Mouse (Mus musculus): ENCODE data around the gene Dtx3. TPM values are rescaled to one million over a fixed set of nuclear protein-coding genes. Genes with fewer than 3 reads are reported as not detected.

Gene Dtx3
- 93.8 and 108 TPM in 2 replicates for polyA plus RNA-seq (2014; fragmentation: Nextera tagmentation; extraction: Ambion mirVana)

- Histone ChIP-seq H3K27me3 (ENCODE audit: control insufficient read depth, insufficient read depth, low read length) (no peaks in the 10 kb centered on the region), H3K4me3 (ENCODE audit: low read depth, low read length) (peak within 1 kb of the TSS; percentile 82), H3K4me2 (ENCODE audit: low read depth, low read length) (peak within 1 kb of the TSS; percentile 85), H3K36me3 (replicated peaks; ENCODE audit: control insufficient read depth, insufficient read depth, low read depth, low read length) (no peaks in the 10 kb centered on the region; the same call in none of the 2 replicates), H3K9ac (replicated peaks; ENCODE audit: low read length) (peak within 1 kb of the TSS; percentile 91), H3K4me1 (ENCODE audit: control insufficient read depth, insufficient read depth, low read length) (peaks cover 5% of the 10 kb centered on the region), H3K9me3 (replicated peaks; ENCODE audit: control insufficient read depth, low read length) (no peaks in the 10 kb centered on the region), H3K27ac (replicated peaks; ENCODE audit: low read depth, low read length) (peak within 1 kb of the TSS; percentile 87)
- under 1% methylated on average over 42 of the region's 47 CpGs for WGBS
- DNase-seq (ENCODE audit: low spot score): peak; percentile 63
- ATAC-seq (replicated peaks; ENCODE audit: insufficient number of reproducible peaks, low FRiP score, low TSS enrichment, low read depth): peak; percentile 15; the same call in 1 of the 2 replicates
Measured at GRCm38 (mm10) chr10:127195328-127196129, at the start of gene Dtx3. Gene Dtx3 (minus strand): TSS chr10:127195728.

GRCm38 (mm10) chr10:127238241-127238824 is 42.8 kb upstream of the Dtx3 start:
- H3K36me3 ChIP-seq (replicated peaks; ENCODE audit: control insufficient read depth, insufficient read depth, low read depth, low read length): no peaks in the 10 kb centered on the region; the same call in 1 of the 2 replicates
- DNase-seq (ENCODE audit: low spot score): no peak
- no peak for ATAC-seq (replicated peaks; ENCODE audit: insufficient number of reproducible peaks, low FRiP score, low TSS enrichment, low read depth)
- H3K4me1 ChIP-seq (ENCODE audit: control insufficient read depth, insufficient read depth, low read length): no peaks in the 10 kb centered on the region; the same call in 1 of the 2 replicates
- H3K9ac ChIP-seq (replicated peaks; ENCODE audit: low read length): no peak overlapping the region
- H3K27me3 ChIP-seq (ENCODE audit: control insufficient read depth, insufficient read depth, low read length): no peaks in the 10 kb centered on the region
- no peak overlapping the region for H3K4me3 ChIP-seq (ENCODE audit: low read depth, low read length)
- no peak overlapping the region for H3K27ac ChIP-seq (replicated peaks; ENCODE audit: low read depth, low read length)
- no peaks in the 10 kb centered on the region for H3K9me3 ChIP-seq (replicated peaks; ENCODE audit: control insufficient read depth, low read length)
- no peak overlapping the region for H3K4me2 ChIP-seq (ENCODE audit: low read depth, low read length)
- 68% methylated on average over 18 of the region's 18 CpGs for WGBS

GRCm38 (mm10) chr10:127236541-127236940 is 41.0 kb upstream of the Dtx3 start:
- Histone ChIP-seq H3K4me3 (ENCODE audit: low read depth, low read length) (no peak overlapping the region), H3K27ac (replicated peaks; ENCODE audit: low read depth, low read length) (no peak overlapping the region), H3K9me3 (replicated peaks; ENCODE audit: control insufficient read depth, low read length) (no peaks in the 10 kb centered on the region), H3K36me3 (replicated peaks; ENCODE audit: control insufficient read depth, insufficient read depth, low read depth, low read length) (no peaks in the 10 kb centered on the region; the same call in 1 of the 2 replicates), H3K4me2 (ENCODE audit: low read depth, low read length) (no peak overlapping the region), H3K9ac (replicated peaks; ENCODE audit: low read length) (no peak overlapping the region), H3K4me1 (ENCODE audit: control insufficient read depth, insufficient read depth, low read length) (no peaks in the 10 kb centered on the region; the same call in 1 of the 2 replicates), H3K27me3 (ENCODE audit: control insufficient read depth, insufficient read depth, low read length) (no peaks in the 10 kb centered on the region)
- DNase-seq (ENCODE audit: low spot score) (peak; percentile 50), ATAC-seq (replicated peaks; ENCODE audit: insufficient number of reproducible peaks, low FRiP score, low TSS enrichment, low read depth) (peak; percentile 44)
- 28% methylated on average over 9 of the region's 9 CpGs for WGBS

- no peak overlapping the region for H3K27ac ChIP-seq (replicated peaks; ENCODE audit: low read depth, low read length)
- H3K9ac ChIP-seq (replicated peaks; ENCODE audit: low read length): no peak overlapping the region
- H3K36me3 ChIP-seq (replicated peaks; ENCODE audit: control insufficient read depth, insufficient read depth, low read depth, low read length): no peaks in the 10 kb centered on the region
- ATAC-seq (replicated peaks; ENCODE audit: insufficient number of reproducible peaks, low FRiP score, low TSS enrichment, low read depth) (no peak), DNase-seq (ENCODE audit: low spot score) (no peak)
- H3K27me3 ChIP-seq (ENCODE audit: control insufficient read depth, insufficient read depth, low read length): no peaks in the 10 kb centered on the region
- 71% methylated on average over 9 of the region's 9 CpGs for WGBS
- no peaks in the 10 kb centered on the region for H3K9me3 ChIP-seq (replicated peaks; ENCODE audit: control insufficient read depth, low read length)
- no peak overlapping the region for H3K4me2 ChIP-seq (ENCODE audit: low read depth, low read length)
- no peaks in the 10 kb centered on the region; the same call in 1 of the 2 replicates for H3K4me1 ChIP-seq (ENCODE audit: control insufficient read depth, insufficient read depth, low read length)
- H3K4me3 ChIP-seq (ENCODE audit: low read depth, low read length): no peak overlapping the region
Measured at GRCm38 (mm10) chr10:127233141-127233540, 37.6 kb upstream of the Dtx3 start.

- no peaks in the 10 kb centered on the region for H3K36me3 ChIP-seq (replicated peaks; ENCODE audit: control insufficient read depth, insufficient read depth, low read depth, low read length)
- no peak overlapping the region for H3K9ac ChIP-seq (replicated peaks; ENCODE audit: low read length)
- H3K27me3 ChIP-seq (ENCODE audit: control insufficient read depth, insufficient read depth, low read length): no peaks in the 10 kb centered on the region
- no peak overlapping the region for H3K27ac ChIP-seq (replicated peaks; ENCODE audit: low read depth, low read length)
- WGBS: 82% methylated on average over 14 of the region's 14 CpGs
- ATAC-seq (replicated peaks; ENCODE audit: insufficient number of reproducible peaks, low FRiP score, low TSS enrichment, low read depth): no peak
- H3K4me1 ChIP-seq (ENCODE audit: control insufficient read depth, insufficient read depth, low read length): no peaks in the 10 kb centered on the region; the same call in 1 of the 2 replicates
- no peak overlapping the region for H3K4me2 ChIP-seq (ENCODE audit: low read depth, low read length)
- no peaks in the 10 kb centered on the region for H3K9me3 ChIP-seq (replicated peaks; ENCODE audit: control insufficient read depth, low read length)
- DNase-seq (ENCODE audit: low spot score): no peak
- no peak overlapping the region for H3K4me3 ChIP-seq (ENCODE audit: low read depth, low read length)
Measured at GRCm38 (mm10) chr10:127231741-127232140, 36.2 kb upstream of the Dtx3 start.

- no peaks in the 10 kb centered on the region for H3K36me3 ChIP-seq (replicated peaks; ENCODE audit: control insufficient read depth, insufficient read depth, low read depth, low read length)
- no peak for ATAC-seq (replicated peaks; ENCODE audit: insufficient number of reproducible peaks, low FRiP score, low TSS enrichment, low read depth)
- no peaks in the 10 kb centered on the region for H3K4me1 ChIP-seq (ENCODE audit: control insufficient read depth, insufficient read depth, low read length)
- no peaks in the 10 kb centered on the region for H3K9me3 ChIP-seq (replicated peaks; ENCODE audit: control insufficient read depth, low read length)
- H3K27me3 ChIP-seq (ENCODE audit: control insufficient read depth, insufficient read depth, low read length): no peaks in the 10 kb centered on the region
- H3K27ac ChIP-seq (replicated peaks; ENCODE audit: low read depth, low read length): no peak overlapping the region
- DNase-seq (ENCODE audit: low spot score): no peak
- no peak overlapping the region for H3K9ac ChIP-seq (replicated peaks; ENCODE audit: low read length)
- no peak overlapping the region for H3K4me3 ChIP-seq (ENCODE audit: low read depth, low read length)
- H3K4me2 ChIP-seq (ENCODE audit: low read depth, low read length): no peak overlapping the region
- 89% methylated on average over 12 of the region's 12 CpGs for WGBS
Measured at GRCm38 (mm10) chr10:127230693-127231092, 35.2 kb upstream of the Dtx3 start.

GRCm38 (mm10) chr10:127228897-127229296 is 33.4 kb upstream of the Dtx3 start:
- Histone ChIP-seq H3K27ac (replicated peaks; ENCODE audit: low read depth, low read length) (no peak overlapping the region), H3K27me3 (ENCODE audit: control insufficient read depth, insufficient read depth, low read length) (no peaks in the 10 kb centered on the region), H3K9ac (replicated peaks; ENCODE audit: low read length) (no peak overlapping the region), H3K4me2 (ENCODE audit: low read depth, low read length) (no peak overlapping the region), H3K9me3 (replicated peaks; ENCODE audit: control insufficient read depth, low read length) (no peaks in the 10 kb centered on the region), H3K36me3 (replicated peaks; ENCODE audit: control insufficient read depth, insufficient read depth, low read depth, low read length) (no peaks in the 10 kb centered on the region), H3K4me3 (ENCODE audit: low read depth, low read length) (no peak overlapping the region), H3K4me1 (ENCODE audit: control insufficient read depth, insufficient read depth, low read length) (no peaks in the 10 kb centered on the region)
- WGBS: 20% methylated on average over 4 of the region's 4 CpGs
- peak; percentile 89 for DNase-seq (ENCODE audit: low spot score)
- ATAC-seq (replicated peaks; ENCODE audit: insufficient number of reproducible peaks, low FRiP score, low TSS enrichment, low read depth): 0 out of 2 replicates have a peak, but pooled peaks have one; percentile 45

- H3K9ac ChIP-seq (replicated peaks; ENCODE audit: low read length): no peak overlapping the region
- DNase-seq (ENCODE audit: low spot score) (no peak), ATAC-seq (replicated peaks; ENCODE audit: insufficient number of reproducible peaks, low FRiP score, low TSS enrichment, low read depth) (no peak)
- WGBS: 84% methylated on average over 8 of the region's 8 CpGs
- no peak overlapping the region for H3K27ac ChIP-seq (replicated peaks; ENCODE audit: low read depth, low read length)
- H3K27me3 ChIP-seq (ENCODE audit: control insufficient read depth, insufficient read depth, low read length): no peaks in the 10 kb centered on the region
- no peaks in the 10 kb centered on the region for H3K4me1 ChIP-seq (ENCODE audit: control insufficient read depth, insufficient read depth, low read length)
- H3K36me3 ChIP-seq (replicated peaks; ENCODE audit: control insufficient read depth, insufficient read depth, low read depth, low read length): no peaks in the 10 kb centered on the region
- no peak overlapping the region for H3K4me3 ChIP-seq (ENCODE audit: low read depth, low read length)
- no peak overlapping the region for H3K4me2 ChIP-seq (ENCODE audit: low read depth, low read length)
- H3K9me3 ChIP-seq (replicated peaks; ENCODE audit: control insufficient read depth, low read length): no peaks in the 10 kb centered on the region
Measured at GRCm38 (mm10) chr10:127227163-127227562, 31.6 kb upstream of the Dtx3 start.
